Mouse (Mus musculus): ENCODE measurements around the gene Yy2. TPM values are rescaled to one million over a fixed set of nuclear protein-coding genes. Genes with fewer than 3 reads are reported as not detected.
A peak's percentile ranks its signal among the peaks of the same experiment; 100 is the strongest.

The Yy2 gene
- 0.62 and 1.4 TPM in 2 replicates for polyA plus RNA-seq (2015; fragmentation: Nextera tagmentation; extraction: Ambion mirVana)

- Histone ChIP-seq H3K4me3 (replicated peaks) (no peak within 1 kb of the TSS), H3K27ac (no peak within 1 kb of the TSS), H3K4me2 (no peak within 1 kb of the TSS), H3K9me3 (replicated peaks) (no peaks in the 10 kb centered on the region), H3K9ac (no peak within 1 kb of the TSS), H3K4me1 (replicated peaks) (no peaks in the 10 kb centered on the region), H3K27me3 (no peaks in the 10 kb centered on the region), H3K36me3 (0 out of 2 replicates have a peak, but pooled peaks cover 5% of the 10 kb centered on the region)
- ATAC-seq (ENCODE audit: low read depth) (no peak), DNase-seq (no peak)
- 72% methylated on average over 26 of the region's 26 CpGs for WGBS (ENCODE audit: insufficient replicate concordance)
These were observed at the start of gene Yy2 for GRCm38 (mm10) chrX:157568840-157569239. Yy2 (minus strand) TSS chrX:157568985.

- Histone ChIP-seq H3K36me3 (no peaks in the 10 kb centered on the region), H3K27me3 (no peaks in the 10 kb centered on the region), H3K27ac (no peak overlapping the region), H3K4me3 (replicated peaks) (no peak overlapping the region; the same call in 1 of the 2 replicates), H3K4me1 (replicated peaks) (no peaks in the 10 kb centered on the region), H3K4me2 (peak overlapping the region; percentile 50), H3K9me3 (replicated peaks) (no peaks in the 10 kb centered on the region), H3K9ac (no peak overlapping the region)
- ATAC-seq (ENCODE audit: low read depth) (no peak), DNase-seq (no peak)
- WGBS (ENCODE audit: insufficient replicate concordance): 24% methylated on average over 21 of the region's 32 CpGs
These were observed 44.1 kb upstream of the Yy2 start for GRCm38 (mm10) chrX:157612894-157613293.

- Histone ChIP-seq H3K36me3 (no peaks in the 10 kb centered on the region), H3K27ac (no peak overlapping the region), H3K4me2 (no peak overlapping the region), H3K9me3 (replicated peaks) (no peaks in the 10 kb centered on the region), H3K27me3 (no peaks in the 10 kb centered on the region), H3K9ac (no peak overlapping the region), H3K4me3 (replicated peaks) (no peak overlapping the region), H3K4me1 (replicated peaks) (peaks cover 8% of the 10 kb centered on the region; the same call in 1 of the 2 replicates)
- WGBS (ENCODE audit: insufficient replicate concordance): 21% methylated on average over 3 of the region's 3 CpGs
- ATAC-seq (ENCODE audit: low read depth): no peak
- no peak for DNase-seq
These were observed 32.7 kb upstream of the Yy2 start for GRCm38 (mm10) chrX:157601450-157601849.

- 14% methylated on average over 67 of the region's 74 CpGs for WGBS (ENCODE audit: insufficient replicate concordance)
- H3K4me3 ChIP-seq (replicated peaks): peak within 1 kb of the TSS; percentile 67
- peaks cover 12% of the 10 kb centered on the region; the same call in 1 of the 2 replicates for H3K4me1 ChIP-seq (replicated peaks)
- peak within 1 kb of the TSS; percentile 68 for H3K27ac ChIP-seq
- peak within 1 kb of the TSS; percentile 73 for H3K9ac ChIP-seq
- DNase-seq: peak; percentile 26
- peak within 1 kb of the TSS; percentile 65 for H3K4me2 ChIP-seq
- no peaks in the 10 kb centered on the region for H3K27me3 ChIP-seq
- peak; percentile 85 for ATAC-seq (ENCODE audit: low read depth)
- H3K9me3 ChIP-seq (replicated peaks): no peaks in the 10 kb centered on the region
- no peaks in the 10 kb centered on the region for H3K36me3 ChIP-seq
These were observed 29.6 kb upstream of the Yy2 start, which contains the start of gene Mbtps2 for GRCm38 (mm10) chrX:157598186-157598996. Mbtps2 (minus strand) TSS chrX:157598715.

- Histone ChIP-seq H3K27me3 (no peaks in the 10 kb centered on the region), H3K4me3 (replicated peaks) (peak overlapping the region; percentile 67), H3K36me3 (no peaks in the 10 kb centered on the region), H3K9ac (peak overlapping the region; percentile 73), H3K9me3 (replicated peaks) (no peaks in the 10 kb centered on the region), H3K27ac (peak overlapping the region; percentile 68; the same call in 1 of the 2 replicates), H3K4me1 (replicated peaks) (peaks cover 12% of the 10 kb centered on the region; the same call in 1 of the 2 replicates), H3K4me2 (peak overlapping the region; percentile 65)
- ATAC-seq (ENCODE audit: low read depth) (0 out of 2 replicates have a peak, but pooled peaks have one; percentile 4), DNase-seq (no peak)
- WGBS (ENCODE audit: insufficient replicate concordance): 13% methylated on average over 17 of the region's 17 CpGs
These were observed 28.9 kb upstream of the Yy2 start for GRCm38 (mm10) chrX:157597585-157598185.

- no peaks in the 10 kb centered on the region for H3K9me3 ChIP-seq (replicated peaks)
- no peak for DNase-seq
- peak overlapping the region; percentile 67 for H3K4me3 ChIP-seq (replicated peaks)
These were observed 28.0 kb upstream of the Yy2 start for GRCm38 (mm10) chrX:157596802-157597201.

GRCm38 (mm10) chrX:157595927-157596326 lies 27.1 kb upstream of the Yy2 start:
- Histone ChIP-seq H3K9me3 (replicated peaks) (no peaks in the 10 kb centered on the region), H3K4me2 (peak overlapping the region; percentile 65; the same call in 1 of the 2 replicates), H3K4me3 (replicated peaks) (no peak overlapping the region), H3K27ac (no peak overlapping the region), H3K9ac (no peak overlapping the region), H3K27me3 (no peaks in the 10 kb centered on the region), H3K4me1 (replicated peaks) (peaks cover 12% of the 10 kb centered on the region; the same call in 1 of the 2 replicates), H3K36me3 (no peaks in the 10 kb centered on the region)
- DNase-seq (no peak), ATAC-seq (ENCODE audit: low read depth) (no peak)
- WGBS (ENCODE audit: insufficient replicate concordance): 33% methylated on average over 6 of the region's 6 CpGs

More at GRCm38 (mm10) chrX:157596802-157597201, 28.0 kb upstream of the Yy2 start:
- no peak for ATAC-seq (ENCODE audit: low read depth)
- peak overlapping the region; percentile 65 for H3K4me2 ChIP-seq
- H3K4me1 ChIP-seq (replicated peaks): peaks cover 12% of the 10 kb centered on the region; the same call in 1 of the 2 replicates
- 47% methylated on average over 5 of the region's 5 CpGs for WGBS (ENCODE audit: insufficient replicate concordance)
- H3K27me3 ChIP-seq: no peaks in the 10 kb centered on the region
- no peak overlapping the region for H3K9ac ChIP-seq
- H3K27ac ChIP-seq: no peak overlapping the region
- H3K36me3 ChIP-seq: no peaks in the 10 kb centered on the region

GRCm38 (mm10) chrX:157594606-157595005 lies 25.8 kb upstream of the Yy2 start:
- no peak for DNase-seq
- Histone ChIP-seq H3K4me3 (replicated peaks) (no peak overlapping the region), H3K27ac (no peak overlapping the region), H3K9ac (no peak overlapping the region), H3K4me1 (replicated peaks) (peaks cover 12% of the 10 kb centered on the region; the same call in 1 of the 2 replicates), H3K9me3 (replicated peaks) (no peaks in the 10 kb centered on the region), H3K4me2 (no peak overlapping the region), H3K27me3 (no peaks in the 10 kb centered on the region), H3K36me3 (0 out of 2 replicates have a peak, but pooled peaks cover 4% of the 10 kb centered on the region)
- WGBS (ENCODE audit: insufficient replicate concordance): 59% methylated on average over 2 of the region's 2 CpGs
- ATAC-seq (ENCODE audit: low read depth): no peak

- Histone ChIP-seq H3K4me2 (no peak overlapping the region), H3K27me3 (no peaks in the 10 kb centered on the region), H3K27ac (no peak overlapping the region), H3K36me3 (0 out of 2 replicates have a peak, but pooled peaks cover 4% of the 10 kb centered on the region), H3K9ac (no peak overlapping the region), H3K9me3 (replicated peaks) (no peaks in the 10 kb centered on the region), H3K4me1 (replicated peaks) (no peaks in the 10 kb centered on the region), H3K4me3 (replicated peaks) (no peak overlapping the region)
- WGBS (ENCODE audit: insufficient replicate concordance): 67% methylated on average over 5 of the region's 5 CpGs
- ATAC-seq (ENCODE audit: low read depth) (no peak), DNase-seq (no peak)
These were observed 18.2 kb upstream of the Yy2 start for GRCm38 (mm10) chrX:157587001-157587400.

GRCm38 (mm10) chrX:157586397-157586796 lies 17.6 kb upstream of the Yy2 start:
- H3K9me3 ChIP-seq (replicated peaks): no peaks in the 10 kb centered on the region

GRCm38 (mm10) chrX:157579108-157579614 lies 10.4 kb upstream of the Yy2 start:
- no peak overlapping the region for H3K27ac ChIP-seq
- DNase-seq (no peak), ATAC-seq (ENCODE audit: low read depth) (no peak)
- H3K4me1 ChIP-seq (replicated peaks): no peaks in the 10 kb centered on the region
- no peaks in the 10 kb centered on the region for H3K36me3 ChIP-seq
- H3K4me2 ChIP-seq: no peak overlapping the region
- 70% methylated on average over 6 of the region's 6 CpGs for WGBS (ENCODE audit: insufficient replicate concordance)
- H3K9ac ChIP-seq: no peak overlapping the region
- no peaks in the 10 kb centered on the region for H3K27me3 ChIP-seq
- H3K4me3 ChIP-seq (replicated peaks): no peak overlapping the region
- H3K9me3 ChIP-seq (replicated peaks): no peaks in the 10 kb centered on the region

More at GRCm38 (mm10) chrX:157586397-157586796, 17.6 kb upstream of the Yy2 start:
- Histone ChIP-seq H3K27me3 (no peaks in the 10 kb centered on the region), H3K4me1 (replicated peaks) (no peaks in the 10 kb centered on the region), H3K4me3 (replicated peaks) (no peak overlapping the region), H3K9ac (no peak overlapping the region), H3K4me2 (no peak overlapping the region), H3K27ac (no peak overlapping the region), H3K36me3 (0 out of 2 replicates have a peak, but pooled peaks cover 4% of the 10 kb centered on the region)
- DNase-seq: no peak
- ATAC-seq (ENCODE audit: low read depth): no peak
